Mouse (Mus musculus): ENCODE measurements at regions not wholly inside any gene's neighbourhood (a gene's known extent, or its start where the extent isn't known, plus 50 kb on each side); places are given as distances from the start of the nearest gene placed in this dataset.
A peak's percentile ranks its signal among the peaks of the same experiment; 100 is the strongest.

- DNase-seq, result no peak
Observed at GRCm38 (mm10) chr1:193623571-193623970, 253.5 kb upstream of the Camk1g start.

GRCm38 (mm10) chr1:193618250-193618649 is 248.2 kb upstream of the Camk1g start:
- DNase-seq, result no peak

GRCm38 (mm10) chr1:193610471-193610870 is 240.4 kb upstream of the Camk1g start:
- no peak for DNase-seq

GRCm38 (mm10) chr1:193599895-193600294 is 229.8 kb upstream of the Camk1g start:
- no peak for DNase-seq

- DNase-seq, result no peak
Observed at GRCm38 (mm10) chr1:193599163-193599562, 229.1 kb upstream of the Camk1g start.

- DNase-seq, result no peak
Observed at GRCm38 (mm10) chr1:193590301-193590829, 220.3 kb upstream of the Camk1g start.

- DNase-seq, result peak; percentile 12
Observed at GRCm38 (mm10) chr1:193588477-193589464, 218.7 kb upstream of the Camk1g start.

- DNase-seq, result no peak
Observed at GRCm38 (mm10) chr1:193587317-193587716, 217.2 kb upstream of the Camk1g start.

GRCm38 (mm10) chr1:193586896-193587295 is 216.8 kb upstream of the Camk1g start:
- no peak for DNase-seq

- no peak for DNase-seq
Observed at GRCm38 (mm10) chr1:193583791-193584190, 213.7 kb upstream of the Camk1g start.

- no peak for DNase-seq
Observed at GRCm38 (mm10) chr1:193580393-193580792, 210.3 kb upstream of the Camk1g start.

- DNase-seq, result no peak
Observed at GRCm38 (mm10) chr1:193579671-193580070, 209.6 kb upstream of the Camk1g start.

GRCm38 (mm10) chr1:193578661-193579175 is 208.6 kb upstream of the Camk1g start:
- DNase-seq, result no peak

GRCm38 (mm10) chr1:193577821-193578220 is 207.7 kb upstream of the Camk1g start:
- DNase-seq, result no peak

GRCm38 (mm10) chr1:193575986-193576713 is 206.1 kb upstream of the Camk1g start:
- peak; percentile 19 to 27 for DNase-seq

GRCm38 (mm10) chr1:193572827-193573226 is 202.7 kb upstream of the Camk1g start:
- DNase-seq, result no peak

- no peak for DNase-seq
Observed at GRCm38 (mm10) chr1:193572411-193572810, 202.3 kb upstream of the Camk1g start.

GRCm38 (mm10) chr1:193571088-193571487 is 201.0 kb upstream of the Camk1g start:
- DNase-seq, result no peak

GRCm38 (mm10) chr1:193568586-193569174 is 198.6 kb upstream of the Camk1g start:
- DNase-seq, result no peak

GRCm38 (mm10) chr1:193567217-193567616 is 197.1 kb upstream of the Camk1g start:
- DNase-seq, result no peak

- no peak for DNase-seq
Observed at GRCm38 (mm10) chr1:193564225-193564624, 194.1 kb upstream of the Camk1g start.

GRCm38 (mm10) chr1:193562242-193562641 is 192.1 kb upstream of the Camk1g start:
- DNase-seq, result no peak

GRCm38 (mm10) chr1:193558122-193558521 is 188.0 kb upstream of the Camk1g start:
- DNase-seq, result no peak

Measured in thymus, adult 18-20 months (tissue).